Mouse (Mus musculus) left cerebral cortex, postnatal 10 days (tissue): ENCODE measurements at regions not wholly inside any gene's neighbourhood (a gene's known extent, or its start where the extent isn't known, plus 50 kb on each side); places are given as distances from the start of the nearest gene placed in this dataset.

ENCODE experiments used
- DNase-seq, 2 experiments: peaks; one replicate each; pipeline ENCODE4 v3.0.0; 2021 to 2022; ENCODE audit warnings: low spot score in 2 of 2, mixed read lengths in 1 of 2; ENCODE audit errors: extremely low spot score in 1 of 2
- intact Hi-C: fragments of 180-260 bp; cut with DNase I; formaldehyde crosslinking; loops from one replicate; pipeline ENCODE4 v1.15.1; 2025

GRCm38 (mm10) chr12:118474732-118475131 is 173.5 kb upstream of the Sp4 start:
- intact Hi-C loops: no loop called here
- no peak for DNase-seq

- no peak for DNase-seq
- intact Hi-C loops: no loop called here
These were observed 165.6 kb upstream of the Sp4 start for GRCm38 (mm10) chr12:118466837-118467236.

GRCm38 (mm10) chr12:118457493-118458408 is 156.5 kb upstream of the Sp4 start:
- peak; percentile 62 to 69 for DNase-seq
- intact Hi-C loops: loop anchor here (2.0 to 10.0 kb wide), 6 partner anchors 153 to 1073 kb away; partner anchors contain the start of gene Sp4

- peak in 1 of 2 experiments; percentile 9 for DNase-seq
- intact Hi-C loops: loop anchor here (2.0 to 10.0 kb wide), 6 partner anchors 151 to 1071 kb away; partner anchors contain the start of gene Sp4
These were observed 154.4 kb upstream of the Sp4 start for GRCm38 (mm10) chr12:118455609-118456008.

- DNase-seq: no peak
- intact Hi-C loops: no loop called here
These were observed 138.4 kb upstream of the Sp4 start for GRCm38 (mm10) chr12:118439626-118440025.

- intact Hi-C loops: no loop called here
- no peak for DNase-seq
These were observed 137.6 kb upstream of the Sp4 start for GRCm38 (mm10) chr12:118438882-118439281.

GRCm38 (mm10) chr12:118432703-118433102 is 131.5 kb upstream of the Sp4 start:
- intact Hi-C loops: no loop called here
- DNase-seq: no peak

GRCm38 (mm10) chr12:118428384-118428783 is 127.1 kb upstream of the Sp4 start:
- no peak for DNase-seq
- intact Hi-C loops: no loop called here

GRCm38 (mm10) chr12:118415956-118416355 is 114.7 kb upstream of the Sp4 start:
- intact Hi-C loops: no loop called here

GRCm38 (mm10) chr12:118411767-118412430 is 110.7 kb upstream of the Sp4 start:
- intact Hi-C loops: no loop called here
- DNase-seq: no peak

More at GRCm38 (mm10) chr12:118415956-118416355, 114.7 kb upstream of the Sp4 start:
- no peak for DNase-seq

GRCm38 (mm10) chr12:118410917-118411316 is 109.7 kb upstream of the Sp4 start:
- intact Hi-C loops: no loop called here
- DNase-seq: no peak

- intact Hi-C loops: no loop called here
These were observed 103.9 kb upstream of the Sp4 start for GRCm38 (mm10) chr12:118405135-118405534.

GRCm38 (mm10) chr12:118404171-118404570 is 102.9 kb upstream of the Sp4 start:
- no peak for DNase-seq
- intact Hi-C loops: no loop called here

More at GRCm38 (mm10) chr12:118405135-118405534, 103.9 kb upstream of the Sp4 start:
- DNase-seq: no peak

- intact Hi-C loops: no loop called here
- no peak for DNase-seq
These were observed 102.4 kb upstream of the Sp4 start for GRCm38 (mm10) chr12:118403519-118404087.

GRCm38 (mm10) chr12:118401377-118401776 is 100.1 kb upstream of the Sp4 start:
- intact Hi-C loops: no loop called here
- DNase-seq: no peak

GRCm38 (mm10) chr12:118391654-118392053 is 90.4 kb upstream of the Sp4 start:
- DNase-seq: no peak
- intact Hi-C loops: no loop called here

GRCm38 (mm10) chr12:118381013-118381412 is 79.8 kb upstream of the Sp4 start:
- DNase-seq: no peak
- intact Hi-C loops: no loop called here

- DNase-seq: no peak
- intact Hi-C loops: no loop called here
These were observed 76.7 kb upstream of the Sp4 start for GRCm38 (mm10) chr12:118377898-118378297.
